Mouse (Mus musculus) frontal cortex, postnatal 14 days (tissue): ENCODE measurements at regions not wholly inside any gene's neighbourhood (a gene's known extent, or its start where the extent isn't known, plus 50 kb on each side); places are given as distances from the start of the nearest gene placed in this dataset.
"Not testable (repeated sequence)": the region's sequence is repeated elsewhere in the genome, so short reads cannot be mapped to it uniquely, and the experiment has no call there.

Experiments
- DNase-seq, 2 experiments: peaks; one replicate each; pipeline ENCODE4 v3.0.0; 2022; ENCODE audit warnings: low spot score in 2 of 2

- no peak for DNase-seq
Measured at GRCm38 (mm10) chr1:152241026-152241425, 145.5 kb downstream of the Tsen15 start.

GRCm38 (mm10) chr1:152239376-152239775, 147.1 kb downstream of the Tsen15 start:
- DNase-seq, result no peak

DNA sequence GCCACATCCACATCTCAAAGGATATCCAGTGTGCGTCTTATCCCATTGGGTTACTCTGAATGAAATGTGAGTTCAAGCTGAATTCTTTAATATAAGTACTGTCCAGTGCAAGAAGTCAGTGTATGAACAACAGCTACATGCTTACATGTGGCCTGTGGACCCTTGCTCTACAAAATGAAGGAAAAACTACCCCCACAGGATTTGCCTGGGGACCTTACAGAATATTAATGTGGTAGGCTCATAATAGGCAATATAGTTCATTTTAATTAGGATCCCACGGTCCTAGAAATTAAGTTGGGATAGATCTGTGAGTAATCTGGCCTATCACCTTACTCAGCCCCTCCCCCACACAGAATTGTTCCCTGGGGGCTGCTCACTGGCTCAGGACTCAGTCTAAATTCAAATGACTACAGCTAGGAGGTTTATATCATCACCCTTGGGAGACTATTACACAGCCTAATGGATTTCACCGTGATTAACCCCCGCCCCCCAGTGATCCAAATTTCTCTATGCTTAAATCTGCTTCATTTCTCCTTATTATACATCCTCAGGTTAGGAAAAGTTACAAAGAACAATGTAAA, 145.4 kb upstream of the 1700025G04Rik start:
- no peak for DNase-seq

- DNase-seq, result no peak
Measured at GRCm38 (mm10) chr1:152234716-152235115, 144.8 kb upstream of the 1700025G04Rik start.

GRCm38 (mm10) chr1:152231717-152232202, 141.8 kb upstream of the 1700025G04Rik start:
- DNase-seq, result no peak

GRCm38 (mm10) chr1:152229709-152230108, 139.8 kb upstream of the 1700025G04Rik start:
- no peak for DNase-seq

DNA sequence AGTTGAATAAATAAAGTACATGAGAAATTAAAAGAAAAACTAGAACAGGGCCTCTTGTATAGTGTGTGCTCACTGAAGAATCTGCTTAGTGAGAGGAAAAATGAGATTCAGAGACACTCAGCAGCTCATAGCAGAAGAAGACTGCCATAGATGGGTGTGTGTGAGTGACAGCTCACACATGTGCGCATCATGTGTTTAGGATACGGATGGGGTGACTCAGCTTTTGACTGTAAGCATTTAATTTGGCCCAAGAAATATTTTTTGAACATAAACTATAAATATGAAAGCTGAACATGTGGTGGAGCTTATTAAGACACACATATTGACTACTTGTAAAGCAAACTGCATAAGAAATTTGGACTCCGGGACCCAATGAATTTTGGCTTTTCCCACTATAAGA, 136.1 kb upstream of the 1700025G04Rik start:
- DNase-seq, result no peak

DNA sequence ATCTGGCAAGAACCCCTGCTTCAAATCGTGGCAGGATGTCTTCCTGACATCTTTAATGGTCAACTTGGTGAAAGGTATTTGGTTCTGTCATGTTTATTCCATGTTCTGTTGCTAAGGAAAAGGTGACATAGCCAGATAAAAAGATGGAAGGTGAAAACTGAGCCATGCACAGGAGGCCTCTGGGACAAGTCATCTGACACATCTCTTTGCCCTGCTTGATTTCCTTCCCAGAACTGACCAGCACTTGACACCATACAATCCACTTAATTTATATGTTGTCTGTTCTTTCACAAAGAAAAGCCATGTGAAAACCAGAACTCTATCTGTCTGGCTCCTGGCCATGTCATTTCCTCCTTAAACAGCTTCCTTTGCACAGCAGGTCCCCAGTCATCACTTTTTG, 133.7 kb upstream of the 1700025G04Rik start:
- no peak for DNase-seq

- no peak for DNase-seq
Measured at GRCm38 (mm10) chr1:152220804-152221565, 131.1 kb upstream of the 1700025G04Rik start.

- not testable (repeated sequence) for DNase-seq
Measured at GRCm38 (mm10) chr1:152219752-152220151, 129.8 kb upstream of the 1700025G04Rik start.

DNA sequence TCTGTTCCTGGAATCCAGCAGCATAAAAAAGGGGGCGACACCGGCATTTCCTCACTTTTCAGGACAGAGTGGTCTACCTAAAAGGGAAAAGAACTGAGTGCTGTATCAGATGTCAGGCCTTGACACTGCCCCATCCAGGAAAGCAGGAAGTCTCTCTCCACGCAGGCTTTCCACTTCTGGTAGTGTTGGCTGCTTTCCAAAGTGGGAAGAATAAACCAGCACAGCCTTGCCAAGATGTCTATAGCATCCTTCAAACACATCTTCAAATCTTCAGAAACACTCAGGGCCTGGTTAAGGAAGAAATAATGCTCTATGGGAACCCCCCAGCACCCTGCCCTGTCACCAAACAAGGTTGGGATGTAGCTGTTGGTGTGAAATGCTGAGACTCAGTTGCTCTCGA, 127.5 kb upstream of the 1700025G04Rik start:
- DNase-seq, result no peak

DNA sequence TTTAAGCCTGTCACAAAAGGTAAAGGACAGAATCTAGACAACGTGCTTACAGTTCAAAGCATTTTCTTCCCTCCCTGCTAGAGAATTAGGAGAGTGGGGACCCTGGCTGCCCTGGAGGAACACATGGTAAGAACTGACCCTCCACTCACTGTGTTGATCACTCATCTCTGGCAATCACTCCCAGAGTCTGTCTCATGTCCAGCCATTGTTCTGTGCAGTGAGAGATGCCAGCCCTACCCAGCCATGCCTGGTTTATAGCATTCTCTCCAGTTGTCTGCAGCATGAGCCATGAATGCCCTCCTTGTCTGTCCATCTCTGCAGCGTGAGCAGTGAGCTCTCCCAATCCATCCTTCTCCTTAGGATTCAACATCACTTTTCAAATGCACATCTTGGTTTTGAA, 124.5 kb upstream of the 1700025G04Rik start:
- DNase-seq, result no peak

DNA sequence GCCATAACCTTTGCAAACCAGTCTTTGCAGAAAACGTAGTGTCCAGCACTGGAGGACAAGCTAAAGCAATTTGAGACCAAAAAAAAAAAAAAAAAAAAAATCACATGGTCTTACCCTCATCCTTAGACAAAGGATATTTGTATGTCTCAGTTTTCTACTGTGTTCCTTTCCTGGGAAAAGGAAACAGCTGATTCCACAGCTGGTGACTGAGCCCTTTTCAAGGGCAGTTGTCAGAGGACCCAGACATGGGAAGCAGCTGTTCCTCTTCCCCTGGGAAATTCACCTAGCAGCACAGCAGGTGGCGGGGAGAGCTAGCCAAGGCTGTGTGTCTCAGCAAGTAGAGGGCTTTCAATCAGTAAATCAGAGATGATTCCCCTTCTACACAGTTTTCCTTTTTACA, 113.3 kb upstream of the 1700025G04Rik start:
- no peak for DNase-seq

DNA sequence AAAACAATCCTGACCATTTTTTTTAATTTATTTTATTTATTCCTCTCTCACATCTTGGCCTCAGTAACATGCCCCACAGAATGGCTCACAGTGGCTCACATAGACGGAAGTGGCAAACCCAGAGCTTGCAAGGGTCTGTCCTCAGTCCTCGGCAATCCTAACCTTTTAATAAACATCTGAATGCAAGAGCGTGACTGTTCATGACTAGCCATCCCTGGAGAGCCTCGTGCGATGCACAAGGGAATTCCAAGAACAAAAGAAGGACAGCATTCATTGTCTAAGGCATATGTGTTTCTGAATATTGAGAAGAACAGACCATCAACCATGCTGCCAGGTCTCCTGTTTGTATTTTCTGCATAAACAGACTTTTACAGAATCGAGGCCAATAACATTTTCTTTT, 98.8 kb upstream of the 1700025G04Rik start:
- DNase-seq, result no peak

DNA sequence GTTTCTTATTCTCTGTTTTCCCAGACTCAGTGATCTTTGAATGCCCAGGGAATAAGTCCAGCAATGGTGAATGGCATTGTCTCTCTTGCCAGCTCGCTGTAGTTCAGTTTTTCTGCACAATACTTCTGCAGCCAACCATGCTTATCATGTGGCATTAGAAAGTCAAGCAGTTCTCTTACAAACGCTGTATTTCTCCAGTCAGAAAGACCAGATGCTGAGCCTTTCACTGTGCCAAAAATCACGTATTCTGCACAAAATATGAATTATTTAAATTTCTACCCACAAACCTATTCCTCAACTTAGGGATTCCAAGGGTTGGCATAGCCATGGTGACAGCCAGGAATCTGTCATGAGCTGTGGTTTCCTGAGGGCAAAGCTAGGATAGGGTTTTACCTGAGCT, 95.0 kb upstream of the 1700025G04Rik start:
- no peak for DNase-seq

- DNase-seq, result no peak
Measured at GRCm38 (mm10) chr1:152176267-152176970, 86.5 kb upstream of the 1700025G04Rik start.

GRCm38 (mm10) chr1:152175691-152176090, 85.8 kb upstream of the 1700025G04Rik start:
- DNase-seq, result no peak

- no peak for DNase-seq
Measured at GRCm38 (mm10) chr1:152174464-152174863, 84.5 kb upstream of the 1700025G04Rik start.

- no peak for DNase-seq
Measured at GRCm38 (mm10) chr1:152171034-152171790, 81.3 kb upstream of the 1700025G04Rik start.

DNA sequence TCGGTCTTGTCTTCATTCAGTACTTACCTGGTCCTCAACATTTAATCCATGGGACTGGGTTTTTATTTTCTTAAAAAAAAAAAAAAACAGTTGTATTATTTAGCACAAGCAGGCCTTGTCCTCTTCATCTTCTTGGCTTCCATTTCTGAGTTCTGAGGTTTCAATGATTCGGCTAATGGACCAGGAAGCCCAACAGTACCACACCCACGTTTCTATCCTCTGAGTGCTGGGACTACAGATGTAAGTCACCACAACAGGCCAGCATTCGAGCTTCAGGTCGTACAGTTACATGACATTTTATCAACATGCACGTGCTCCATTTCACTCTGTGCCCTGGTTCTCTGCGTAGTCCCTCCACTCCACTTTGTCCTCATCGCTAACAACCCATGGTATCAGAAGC, 80.7 kb upstream of the 1700025G04Rik start:
- DNase-seq, result no peak

DNA sequence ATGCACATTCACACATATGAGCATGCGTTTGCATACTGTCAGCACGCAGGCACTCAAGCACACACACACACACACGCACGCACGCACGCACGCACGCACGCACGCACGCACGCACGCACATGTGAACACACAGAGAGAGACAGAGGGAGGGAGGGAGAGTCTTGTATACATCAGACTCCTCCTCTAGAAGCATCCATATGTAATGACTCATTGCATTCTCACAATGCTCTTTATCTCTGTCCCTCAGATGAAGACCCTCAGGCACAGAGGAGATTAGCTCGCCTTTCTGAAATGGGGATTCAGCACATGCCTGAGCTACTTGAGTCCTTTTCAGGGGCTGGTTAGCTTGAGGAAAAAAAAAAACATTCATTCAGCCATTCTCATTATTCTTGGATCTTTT, 79.6 kb upstream of the 1700025G04Rik start:
- no peak for DNase-seq

DNA sequence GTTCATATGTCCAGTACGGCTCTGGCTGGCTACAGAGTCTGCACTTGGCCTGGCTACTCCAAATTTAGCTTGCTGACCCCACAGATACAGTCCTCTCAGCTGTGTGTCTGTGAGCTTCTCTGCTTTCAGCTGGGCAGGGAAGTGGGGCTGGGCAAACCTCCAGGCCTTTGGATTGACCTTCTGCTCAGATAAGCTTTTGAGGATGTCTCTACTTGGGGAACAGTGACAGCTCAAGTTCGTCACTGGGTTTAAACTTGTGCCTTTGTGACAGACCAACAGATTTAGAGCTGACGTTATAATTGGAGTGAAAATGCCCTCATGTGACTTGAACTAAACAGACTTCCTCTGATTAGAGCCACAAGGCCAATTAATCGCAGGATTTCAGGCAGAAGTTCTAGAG, 78.4 kb upstream of the 1700025G04Rik start:
- peak in 1 of 2 experiments; percentile 18 for DNase-seq
